Mouse (Mus musculus): ENCODE measurements at regions not wholly inside any gene's neighbourhood (a gene's known extent, or its start where the extent isn't known, plus 50 kb on each side); places are given as distances from the start of the nearest gene placed in this dataset.
A peak's percentile ranks its signal among the peaks of the same experiment; 100 is the strongest.

DNA sequence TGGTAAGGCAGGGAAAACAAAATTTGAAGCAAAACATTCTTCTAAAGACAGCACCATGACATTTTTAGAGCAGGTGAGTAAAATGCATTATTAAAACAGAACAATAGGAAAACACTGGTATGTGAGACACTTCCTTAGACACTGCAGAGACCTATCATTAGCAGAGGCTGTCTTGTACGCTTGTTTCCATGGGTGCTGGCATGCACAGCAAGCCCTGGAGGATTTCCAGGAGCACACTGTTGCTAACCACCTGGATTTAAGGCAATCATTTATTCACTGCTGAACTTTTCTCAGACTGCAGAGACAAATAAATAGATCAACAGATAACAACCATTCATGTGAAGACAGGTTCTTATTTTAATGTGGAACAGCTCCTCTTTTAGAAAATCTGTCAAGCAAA lies 127.7 kb downstream of the Pros1 start:
- ATAC-seq (ENCODE audit: low FRiP score, low read depth), result no peak
- no peaks in the 10 kb centered on the region for H3K36me3 ChIP-seq
- WGBS, result 35% methylated on average over 1 of the region's 1 CpGs
- no peak overlapping the region for H3K4me3 ChIP-seq
- H3K9me3 ChIP-seq, result no peaks in the 10 kb centered on the region
- no peaks in the 10 kb centered on the region for H3K4me1 ChIP-seq (replicated peaks)
- H3K9ac ChIP-seq, result no peak overlapping the region
- H3K4me2 ChIP-seq, result no peak overlapping the region
- no peak overlapping the region for H3K27ac ChIP-seq (replicated peaks)
- H3K27me3 ChIP-seq, result no peaks in the 10 kb centered on the region

DNA sequence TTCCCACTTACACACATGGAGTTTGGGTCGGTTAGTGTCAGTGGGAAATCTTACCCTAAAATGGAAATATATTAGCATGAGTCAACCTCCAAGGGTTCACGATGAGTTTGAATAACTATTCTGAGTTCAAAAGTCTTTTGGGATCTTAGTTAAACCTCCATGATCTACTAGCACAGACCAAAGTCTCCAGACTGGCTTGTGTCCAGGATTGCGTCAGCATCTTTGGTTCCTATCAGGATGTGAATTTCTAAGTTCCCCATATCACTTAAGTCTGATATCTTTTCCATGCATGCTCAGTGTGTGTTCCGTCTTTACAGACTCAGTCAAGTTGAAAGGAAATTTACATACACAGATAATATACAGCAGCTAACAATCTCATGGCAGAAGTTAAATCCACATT lies 128.5 kb downstream of the Pros1 start:
- Histone ChIP-seq H3K4me2 (no peak overlapping the region), H3K9ac (no peak overlapping the region), H3K9me3 (no peaks in the 10 kb centered on the region), H3K4me1 (replicated peaks) (no peaks in the 10 kb centered on the region), H3K36me3 (no peaks in the 10 kb centered on the region), H3K27ac (replicated peaks) (no peak overlapping the region), H3K4me3 (no peak overlapping the region), H3K27me3 (no peaks in the 10 kb centered on the region)
- ATAC-seq (ENCODE audit: low FRiP score, low read depth), result no peak
- whole genome bisulfite sequencing, result 74% methylated on average over 4 of the region's 4 CpGs

DNA sequence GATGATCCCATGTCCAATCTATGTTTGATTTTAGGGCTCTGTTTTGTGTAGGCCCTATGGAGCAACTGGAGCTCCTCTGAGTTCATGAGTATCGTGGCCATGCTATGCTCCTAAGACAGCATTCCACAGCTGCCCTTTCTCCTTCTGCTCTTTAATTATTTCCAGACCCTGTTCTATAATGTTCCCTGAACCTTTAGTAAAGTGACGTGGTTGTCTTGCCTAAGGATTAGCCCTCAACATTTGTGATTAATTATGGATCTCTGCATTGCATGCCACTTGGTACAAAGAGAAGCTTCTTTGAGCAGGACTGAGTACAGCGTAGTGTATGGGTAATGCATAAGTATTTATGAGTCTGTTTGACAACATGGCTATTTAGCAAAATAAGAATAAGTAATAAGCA lies 141.4 kb downstream of the Pros1 start:
- Histone ChIP-seq H3K27ac (replicated peaks) (no peak overlapping the region), H3K36me3 (no peaks in the 10 kb centered on the region), H3K4me2 (no peak overlapping the region), H3K4me1 (replicated peaks) (no peaks in the 10 kb centered on the region), H3K27me3 (no peaks in the 10 kb centered on the region), H3K9me3 (no peaks in the 10 kb centered on the region), H3K4me3 (no peak overlapping the region), H3K9ac (no peak overlapping the region)
- 91% methylated on average over 3 of the region's 3 CpGs for WGBS
- ATAC-seq (ENCODE audit: low FRiP score, low read depth), result no peak

DNA sequence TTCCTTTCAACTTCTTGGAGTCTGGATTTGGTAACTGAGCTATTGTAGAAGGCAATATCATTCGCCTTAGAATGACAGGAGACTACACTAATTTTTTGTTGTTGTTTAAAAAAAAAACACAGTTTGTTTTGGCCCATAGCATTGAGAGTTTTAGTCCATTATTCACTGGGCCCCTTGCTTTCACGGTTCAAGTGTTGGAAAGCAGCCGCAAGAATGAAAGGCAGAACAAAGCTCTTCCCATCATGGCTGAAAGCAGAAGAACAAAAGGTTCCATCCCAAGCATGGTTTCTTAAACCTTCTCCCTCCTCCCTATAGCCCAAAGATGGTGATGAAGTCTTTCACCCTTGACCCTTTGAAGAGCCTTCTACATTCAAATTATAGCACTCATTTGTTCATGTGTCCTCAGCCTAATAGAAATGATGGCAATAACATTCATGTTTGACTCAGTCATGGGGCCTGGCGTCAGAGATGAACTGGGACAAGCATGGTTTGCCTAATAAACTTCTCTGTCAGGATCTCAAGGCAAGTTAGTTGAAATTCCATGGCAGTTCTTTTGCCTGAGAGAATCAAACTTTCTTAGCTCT lies 157.1 kb downstream of the Pros1 start:
- WGBS, result 25% methylated on average over 4 of the region's 4 CpGs
- Histone ChIP-seq H3K36me3 (no peaks in the 10 kb centered on the region), H3K9me3 (no peaks in the 10 kb centered on the region), H3K4me1 (replicated peaks) (no peaks in the 10 kb centered on the region), H3K9ac (no peak overlapping the region), H3K27ac (replicated peaks) (no peak overlapping the region), H3K27me3 (no peaks in the 10 kb centered on the region), H3K4me3 (no peak overlapping the region), H3K4me2 (no peak overlapping the region)
- ATAC-seq (ENCODE audit: low FRiP score, low read depth), result no peak

DNA sequence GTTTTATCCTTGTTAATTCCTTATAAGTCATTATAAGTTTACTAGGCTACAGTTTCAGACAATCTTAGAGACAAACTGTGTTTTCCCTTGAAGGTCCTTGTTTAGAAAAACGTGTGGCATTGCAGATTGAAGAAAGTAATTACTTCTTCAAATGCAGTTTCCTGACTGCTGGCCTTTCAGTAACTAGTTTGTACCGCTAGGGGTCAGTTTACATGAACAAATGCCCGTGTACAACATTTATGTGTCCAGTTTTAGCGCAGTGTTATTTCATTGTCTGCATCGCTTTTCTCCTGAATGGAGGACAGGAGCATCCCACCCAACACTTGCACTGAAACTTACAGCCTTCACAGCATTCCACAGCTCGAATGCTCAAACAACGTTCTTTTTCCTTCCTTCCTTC lies 160.3 kb downstream of the Pros1 start:
- no peak overlapping the region for H3K4me3 ChIP-seq
- no peaks in the 10 kb centered on the region for H3K36me3 ChIP-seq
- ATAC-seq (ENCODE audit: low FRiP score, low read depth), result no peak
- H3K9ac ChIP-seq, result no peak overlapping the region
- H3K4me1 ChIP-seq (replicated peaks), result no peaks in the 10 kb centered on the region
- WGBS, result 33% methylated on average over 7 of the region's 7 CpGs
- H3K9me3 ChIP-seq, result no peaks in the 10 kb centered on the region
- H3K4me2 ChIP-seq, result no peak overlapping the region
- H3K27me3 ChIP-seq, result no peaks in the 10 kb centered on the region
- H3K27ac ChIP-seq (replicated peaks), result no peak overlapping the region

DNA sequence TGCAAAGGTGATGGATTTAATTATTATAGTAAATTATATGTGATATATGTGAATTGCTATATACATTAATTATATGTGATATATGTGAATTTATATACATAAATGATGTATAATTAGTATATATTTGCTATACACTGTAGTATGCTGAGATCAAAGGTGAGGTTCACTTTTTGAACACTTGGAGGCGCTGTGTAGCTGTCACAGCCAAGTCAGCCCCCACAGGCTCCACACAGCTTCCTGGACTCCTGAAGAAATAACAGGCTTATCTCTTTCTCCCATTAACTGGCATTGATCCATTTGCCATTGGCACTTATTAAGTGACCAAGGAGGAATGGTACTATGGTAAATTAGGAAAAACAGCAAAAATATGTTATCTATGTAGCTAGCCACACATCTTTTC lies 162.0 kb downstream of the Pros1 start:
- ATAC-seq (ENCODE audit: low FRiP score, low read depth), result no peak
- H3K9me3 ChIP-seq, result no peaks in the 10 kb centered on the region
- H3K27me3 ChIP-seq, result no peaks in the 10 kb centered on the region
- no peak overlapping the region for H3K27ac ChIP-seq (replicated peaks)
- H3K36me3 ChIP-seq, result no peaks in the 10 kb centered on the region
- no peak overlapping the region for H3K9ac ChIP-seq
- H3K4me2 ChIP-seq, result no peak overlapping the region
- no peak overlapping the region for H3K4me3 ChIP-seq
- WGBS, result 28% methylated on average over 1 of the region's 1 CpGs
- no peaks in the 10 kb centered on the region for H3K4me1 ChIP-seq (replicated peaks)

DNA sequence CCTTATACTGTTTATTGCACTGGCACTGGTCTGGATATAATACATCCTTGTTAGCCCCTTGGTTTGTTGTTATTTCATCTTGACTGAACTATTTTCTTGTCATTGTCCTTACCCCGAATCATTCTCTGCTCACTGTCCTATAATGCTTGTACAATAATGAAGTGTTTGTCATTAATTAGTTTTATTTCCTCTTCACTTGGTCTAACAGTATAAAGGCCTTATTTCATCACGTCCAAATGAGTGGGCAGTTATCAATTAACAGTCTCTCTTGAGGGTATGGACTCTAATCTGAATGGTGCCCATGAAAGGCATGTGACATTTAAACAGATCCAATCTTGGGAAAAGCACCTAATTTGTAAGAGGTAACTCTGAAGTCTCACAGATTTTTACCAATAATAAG lies 162.6 kb downstream of the Pros1 start:
- Histone ChIP-seq H3K4me3 (no peak overlapping the region), H3K9ac (no peak overlapping the region), H3K27ac (replicated peaks) (no peak overlapping the region), H3K36me3 (no peaks in the 10 kb centered on the region), H3K9me3 (no peaks in the 10 kb centered on the region), H3K4me1 (replicated peaks) (no peaks in the 10 kb centered on the region), H3K4me2 (no peak overlapping the region), H3K27me3 (no peaks in the 10 kb centered on the region)
- no peak for ATAC-seq (ENCODE audit: low FRiP score, low read depth)
- WGBS, result 41% methylated on average over 2 of the region's 2 CpGs

DNA sequence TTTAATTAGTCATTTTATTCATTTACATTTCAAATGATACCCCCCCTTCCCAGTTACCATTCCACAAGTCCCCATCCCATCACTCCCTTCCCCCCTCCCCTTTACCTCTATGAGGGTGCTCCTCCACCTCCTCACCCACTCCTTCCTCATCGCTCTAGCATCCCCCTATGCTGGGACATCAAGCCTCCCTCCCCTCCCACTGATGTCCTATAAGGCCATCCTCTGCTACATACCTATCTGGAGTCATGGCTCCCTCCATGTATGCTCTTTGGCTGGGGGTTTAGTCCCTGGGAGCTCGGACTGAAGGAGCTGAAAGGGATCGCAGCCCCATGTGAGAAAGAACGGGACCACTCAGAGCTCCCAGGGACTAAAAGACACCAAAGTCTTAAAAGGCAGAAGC lies 176.3 kb downstream of the Pros1 start:
- H3K4me1 ChIP-seq (replicated peaks), result peaks cover 7% of the 10 kb centered on the region
- no peak overlapping the region for H3K4me3 ChIP-seq
- 74% methylated on average over 4 of the region's 4 CpGs for WGBS
- H3K9ac ChIP-seq, result no peak overlapping the region
- no peaks in the 10 kb centered on the region for H3K36me3 ChIP-seq
- H3K27me3 ChIP-seq, result no peaks in the 10 kb centered on the region
- H3K27ac ChIP-seq (replicated peaks), result no peak overlapping the region
- no peak for ATAC-seq (ENCODE audit: low FRiP score, low read depth)
- no peaks in the 10 kb centered on the region for H3K9me3 ChIP-seq
- H3K4me2 ChIP-seq, result no peak overlapping the region

DNA sequence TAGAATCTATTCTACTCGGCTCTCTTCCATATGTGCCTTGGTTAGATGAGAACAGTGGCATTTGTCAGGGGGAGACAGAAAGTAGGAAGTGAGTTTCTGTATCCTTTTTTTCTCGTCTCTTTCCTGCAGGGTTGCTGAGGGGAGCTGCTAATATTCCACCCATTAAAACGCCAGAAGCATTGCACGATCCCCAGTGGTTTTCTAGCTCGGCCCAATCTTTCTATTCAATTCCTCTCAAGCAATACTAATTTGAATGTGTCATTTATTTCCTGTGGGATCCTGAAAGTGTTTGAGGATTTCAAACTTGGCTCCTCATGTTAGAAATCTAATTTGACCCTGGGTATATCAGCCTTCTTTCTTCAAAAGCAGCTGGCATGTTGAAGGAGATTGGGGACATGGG lies 176.9 kb downstream of the Pros1 start:
- 8% methylated on average over 5 of the region's 5 CpGs for WGBS
- ATAC-seq (ENCODE audit: low FRiP score, low read depth), result 0 out of 2 replicates have a peak, but pooled peaks have one; percentile 45
- Histone ChIP-seq H3K4me2 (no peak overlapping the region), H3K27ac (replicated peaks) (no peak overlapping the region), H3K9me3 (no peaks in the 10 kb centered on the region), H3K4me3 (no peak overlapping the region), H3K4me1 (replicated peaks) (peaks cover 7% of the 10 kb centered on the region), H3K9ac (no peak overlapping the region), H3K27me3 (no peaks in the 10 kb centered on the region), H3K36me3 (no peaks in the 10 kb centered on the region)

DNA sequence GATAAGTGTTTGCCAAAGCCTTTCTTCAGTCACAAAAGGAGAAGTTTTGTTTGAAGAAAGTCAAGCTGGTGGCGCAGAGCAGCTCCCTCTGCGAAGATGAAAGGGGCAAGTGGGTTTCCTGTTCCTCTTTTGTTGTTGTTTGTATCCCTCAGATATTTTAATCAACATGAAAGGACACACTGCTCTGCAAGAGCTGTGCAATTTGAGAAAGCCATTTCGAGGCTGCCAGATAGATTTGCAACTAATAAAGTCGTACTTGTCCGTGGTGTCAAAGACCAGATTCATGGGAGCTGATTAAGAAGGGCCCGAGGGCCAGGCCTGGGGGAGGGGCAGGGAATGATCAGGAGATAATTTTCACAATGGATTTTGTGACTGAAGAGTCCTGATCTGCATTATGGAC lies 177.7 kb downstream of the Pros1 start:
- no peaks in the 10 kb centered on the region for H3K36me3 ChIP-seq
- H3K9me3 ChIP-seq, result no peaks in the 10 kb centered on the region
- H3K9ac ChIP-seq, result no peak overlapping the region
- H3K4me1 ChIP-seq (replicated peaks), result peaks cover 7% of the 10 kb centered on the region
- H3K4me3 ChIP-seq, result no peak overlapping the region
- ATAC-seq (ENCODE audit: low FRiP score, low read depth), result no peak
- 18% methylated on average over 6 of the region's 6 CpGs for WGBS
- H3K27ac ChIP-seq (replicated peaks), result no peak overlapping the region
- no peaks in the 10 kb centered on the region for H3K27me3 ChIP-seq
- H3K4me2 ChIP-seq, result no peak overlapping the region

DNA sequence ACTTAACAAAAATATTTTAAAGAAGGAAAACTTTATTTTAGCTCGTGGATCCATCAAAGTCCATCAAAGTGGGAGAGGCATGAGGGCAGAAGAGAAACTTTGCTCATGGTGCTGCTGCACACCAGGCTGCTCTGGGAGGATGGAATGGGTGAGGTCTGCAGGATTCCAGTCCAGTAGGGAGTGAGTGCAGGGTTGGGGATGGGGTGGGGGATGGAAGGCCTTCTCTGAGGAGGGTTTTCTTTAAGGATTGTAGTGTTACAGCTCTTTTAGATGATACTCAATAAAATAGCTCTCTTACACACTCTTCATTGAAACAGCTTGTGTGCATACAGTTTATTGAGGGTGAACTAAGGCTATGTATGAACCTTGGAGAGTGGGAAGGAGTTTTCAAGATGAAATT lies 195.0 kb downstream of the Pros1 start:
- WGBS, result 67% methylated on average over 1 of the region's 1 CpGs
- Histone ChIP-seq H3K27me3 (no peaks in the 10 kb centered on the region), H3K4me2 (no peak overlapping the region), H3K27ac (replicated peaks) (no peak overlapping the region), H3K9me3 (no peaks in the 10 kb centered on the region), H3K4me3 (no peak overlapping the region), H3K9ac (no peak overlapping the region), H3K36me3 (no peaks in the 10 kb centered on the region), H3K4me1 (replicated peaks) (no peaks in the 10 kb centered on the region)
- ATAC-seq (ENCODE audit: low FRiP score, low read depth), result no peak

DNA sequence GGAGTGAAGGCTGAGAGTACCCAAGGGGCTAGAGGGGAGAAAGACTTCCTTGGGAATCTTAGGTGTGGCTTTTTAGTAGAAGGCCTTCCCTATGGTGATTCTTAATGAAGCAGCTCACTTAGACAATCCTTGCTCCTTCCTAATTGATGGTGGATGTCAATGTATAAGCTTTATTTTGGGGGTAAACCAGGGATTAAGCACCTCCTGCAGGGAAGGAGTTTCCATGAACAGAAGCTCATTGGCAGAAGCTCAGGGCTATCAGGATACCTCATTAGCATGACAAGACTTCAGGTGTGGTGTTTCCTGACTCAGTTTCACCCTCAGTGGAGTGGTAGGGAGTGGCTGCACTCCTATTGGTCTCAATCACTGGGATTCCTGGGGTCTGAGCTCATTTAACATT lies 208.8 kb downstream of the Pros1 start:
- ATAC-seq (ENCODE audit: low FRiP score, low read depth), result no peak
- Histone ChIP-seq H3K4me2 (no peak overlapping the region), H3K4me3 (no peak overlapping the region), H3K9ac (no peak overlapping the region), H3K36me3 (no peaks in the 10 kb centered on the region), H3K4me1 (replicated peaks) (no peaks in the 10 kb centered on the region), H3K27me3 (no peaks in the 10 kb centered on the region), H3K27ac (replicated peaks) (no peak overlapping the region), H3K9me3 (no peaks in the 10 kb centered on the region)

DNA sequence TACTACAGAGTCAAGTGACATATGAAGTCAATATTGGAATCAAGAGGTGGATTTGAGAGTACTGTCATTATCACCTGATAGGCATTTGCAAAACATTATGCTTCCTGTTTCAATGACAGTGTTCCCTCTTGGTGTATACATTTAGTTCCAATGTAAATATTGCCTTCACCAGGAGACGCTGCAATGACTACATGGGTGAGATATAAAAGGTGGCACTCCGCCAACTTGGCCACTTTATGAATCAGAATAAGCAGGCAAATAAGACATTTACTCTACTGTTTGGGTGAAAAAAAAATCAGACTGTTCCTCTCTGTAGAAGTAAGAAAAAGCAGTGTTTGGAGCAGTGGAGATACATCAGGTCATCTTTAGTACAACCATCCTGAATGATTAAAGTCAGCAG lies 215.9 kb downstream of the Pros1 start:
- 81% methylated on average over 2 of the region's 2 CpGs for WGBS
- ATAC-seq (ENCODE audit: low FRiP score, low read depth), result no peak
- Histone ChIP-seq H3K9ac (no peak overlapping the region), H3K27ac (replicated peaks) (no peak overlapping the region), H3K27me3 (no peaks in the 10 kb centered on the region), H3K4me3 (no peak overlapping the region), H3K9me3 (no peaks in the 10 kb centered on the region), H3K4me1 (replicated peaks) (no peaks in the 10 kb centered on the region), H3K36me3 (no peaks in the 10 kb centered on the region), H3K4me2 (no peak overlapping the region)

All from hindbrain, embryonic 15.5 days (tissue).